Mouse (Mus musculus): Measurements from ENCODE around the gene Hfe2.

Hfe2 gene

DNA sequence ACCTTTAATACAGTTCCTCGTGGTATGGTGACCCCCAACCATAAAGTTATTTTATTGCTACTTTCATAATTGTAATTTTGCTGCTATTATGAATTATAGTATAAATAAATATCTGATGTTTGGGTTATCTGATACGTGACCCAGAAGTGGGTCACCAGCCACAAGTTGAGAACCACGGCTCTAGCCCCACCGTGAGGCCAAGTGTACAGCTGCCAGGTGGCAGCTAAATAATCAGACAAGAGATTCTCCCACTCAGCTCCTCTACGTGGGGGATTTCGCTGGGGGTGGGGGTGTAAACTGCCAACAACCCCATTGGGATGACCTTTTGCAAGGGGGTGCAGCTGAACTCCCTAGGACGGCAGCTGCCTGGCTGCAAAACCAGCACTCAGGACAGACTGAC is 7.1 kb downstream of the Hfe2 start:
- no peak for DNase-seq

DNA sequence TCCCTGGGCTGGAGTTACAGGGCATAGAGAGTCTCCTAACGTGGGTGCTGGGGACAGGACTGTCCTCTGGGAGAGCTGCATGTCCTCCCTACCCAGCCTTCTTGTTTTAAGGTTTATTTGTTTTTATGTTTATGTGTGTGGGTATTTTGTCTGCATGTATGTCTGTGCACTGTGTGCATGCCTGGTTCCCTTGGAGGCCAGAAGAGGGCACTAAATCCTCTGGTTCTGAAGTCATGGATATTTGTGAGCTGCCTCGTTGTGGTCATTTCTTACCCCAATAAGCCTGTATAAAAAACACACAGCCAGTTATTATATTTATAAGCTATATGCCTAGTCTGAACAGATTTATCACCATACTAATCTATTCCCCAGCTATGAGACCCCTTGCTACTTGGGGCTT is 9.3 kb downstream of the Hfe2 start:
- DNase-seq: no peak

DNA sequence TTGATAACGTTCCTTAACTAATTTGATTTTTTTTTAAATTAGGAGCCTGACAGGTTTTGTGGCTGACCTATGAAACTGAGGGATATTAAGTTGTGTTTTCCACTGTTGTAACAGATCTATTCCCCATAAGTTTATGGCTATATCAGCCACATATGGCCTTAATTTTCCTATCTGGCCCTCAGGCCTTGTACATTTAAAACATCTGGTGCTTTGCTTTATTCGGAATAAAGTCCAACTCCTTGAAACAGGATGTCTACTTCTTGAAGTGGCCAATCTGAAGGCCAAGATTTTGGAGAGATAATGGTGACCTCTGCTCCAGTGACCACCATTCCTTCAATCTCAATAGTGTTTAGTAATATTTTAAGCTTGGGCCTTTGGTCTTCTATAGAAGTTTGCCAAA is 14.3 kb downstream of the Hfe2 start:
- no peak for DNase-seq

DNA sequence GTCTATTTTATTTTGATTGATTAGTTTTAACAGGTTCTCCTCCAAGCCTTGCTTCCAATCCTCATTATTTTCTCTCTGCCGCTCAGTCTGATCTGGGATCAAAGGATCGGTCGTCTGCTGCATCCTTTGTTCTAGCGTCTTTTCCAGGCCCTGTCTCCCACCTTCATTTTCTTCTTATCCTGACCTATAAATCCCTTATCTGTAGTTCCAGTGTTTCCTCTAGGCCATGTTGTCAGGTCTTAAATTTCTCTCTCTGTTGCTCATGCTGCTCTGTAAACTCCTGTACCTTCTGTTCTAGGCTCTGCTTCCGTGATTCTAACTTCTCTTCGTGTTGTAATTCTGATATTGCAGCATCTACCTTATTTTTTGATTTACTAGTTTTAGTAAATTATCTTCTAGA is 15.8 kb downstream of the Hfe2 start:
- DNase-seq: no peak

DNA sequence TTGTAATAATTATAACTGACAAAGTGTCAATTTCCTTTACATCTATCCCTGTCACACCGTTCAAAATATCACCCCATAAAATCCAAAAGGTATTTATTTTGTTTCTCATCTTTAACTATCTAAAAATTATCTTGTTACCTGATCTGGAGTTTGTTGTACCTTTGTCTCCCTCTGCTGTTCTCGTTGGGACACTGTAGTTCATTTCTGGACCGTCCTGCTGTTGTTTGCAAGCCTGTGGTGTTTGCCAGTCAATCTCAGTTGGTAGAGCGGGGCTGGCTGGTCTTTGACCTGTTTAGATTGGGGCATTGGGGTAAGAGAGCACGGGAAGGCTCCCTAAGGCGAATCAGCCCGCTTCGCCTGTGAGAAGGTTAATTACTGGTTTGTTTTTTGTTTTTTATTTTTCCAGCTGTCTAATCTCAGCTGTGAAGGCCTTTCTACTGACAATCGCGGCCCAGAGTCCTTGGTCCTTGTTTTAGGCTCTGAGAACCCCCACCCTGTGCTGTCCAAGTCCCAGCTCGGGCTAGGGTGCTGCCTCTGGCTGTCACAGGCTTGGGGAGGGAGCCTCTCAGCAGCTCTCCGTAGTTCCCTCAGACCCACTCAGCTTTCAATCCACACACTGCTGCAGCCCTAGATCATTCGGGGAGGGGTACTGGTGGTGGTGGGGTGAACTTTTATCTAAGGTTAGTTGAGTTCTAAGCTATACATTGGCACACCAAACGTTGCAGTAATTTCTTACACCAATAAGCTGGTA is 16.5 kb downstream of the Hfe2 start:
- no peak for DNase-seq

DNA sequence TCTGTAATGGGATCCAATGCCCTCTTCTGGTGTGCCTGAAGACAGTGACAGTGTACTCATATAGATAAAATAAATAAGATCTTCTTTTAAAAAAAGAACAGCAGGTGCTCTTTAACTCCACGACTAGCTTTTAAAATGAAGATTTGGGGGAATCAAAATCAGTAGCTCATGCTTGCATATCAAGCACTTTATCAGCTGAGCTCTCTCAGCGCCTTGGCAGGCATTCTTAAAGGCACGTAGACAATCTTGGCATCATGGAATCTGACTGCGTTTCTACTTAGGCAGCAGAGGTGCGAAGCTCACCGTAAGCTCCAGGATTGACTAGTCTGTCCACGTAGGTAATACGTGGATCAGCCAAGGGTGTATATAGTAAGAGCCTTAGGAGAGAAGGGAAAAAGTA is 17.6 kb downstream of the Hfe2 start:
- DNase-seq: no peak

DNA sequence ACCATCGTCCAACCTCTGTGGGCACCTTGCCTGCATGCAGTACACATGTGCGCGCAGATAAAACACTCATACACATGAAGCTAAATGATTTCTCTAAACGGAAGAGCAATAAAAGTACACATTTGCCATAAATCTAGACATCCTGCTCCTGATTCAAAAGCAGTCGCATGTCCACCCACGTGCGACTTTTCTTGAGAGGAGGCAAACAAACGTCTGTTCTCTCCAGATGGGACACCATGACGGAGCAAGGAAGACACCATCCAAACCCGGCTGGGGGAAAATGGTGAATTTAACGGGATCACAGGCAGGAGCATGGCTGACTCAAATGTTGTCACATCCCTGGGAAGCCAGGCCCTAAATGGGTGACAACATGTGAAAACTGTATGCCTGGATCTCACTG is 18.4 kb downstream of the Hfe2 start:
- no peak for DNase-seq

DNA sequence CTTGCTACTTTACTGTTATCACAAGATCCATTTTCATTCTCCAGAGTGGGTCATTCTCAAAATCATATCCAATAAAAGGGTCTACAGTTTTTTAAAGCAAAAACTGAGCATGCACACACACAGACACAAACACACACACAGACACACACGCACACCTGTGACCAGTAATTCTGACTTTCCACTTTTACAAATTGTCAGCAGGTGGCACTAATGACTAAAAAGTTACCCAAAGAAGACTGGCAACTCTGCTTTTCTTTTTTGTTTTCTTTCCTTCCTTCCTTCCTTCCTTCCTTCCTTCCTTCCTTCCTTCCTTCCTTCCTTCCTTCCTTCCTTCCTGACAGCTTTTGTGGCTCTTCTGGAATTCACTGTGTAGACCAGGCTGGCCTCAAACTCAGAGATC is 20.6 kb downstream of the Hfe2 start:
- DNase-seq: no peak

DNA sequence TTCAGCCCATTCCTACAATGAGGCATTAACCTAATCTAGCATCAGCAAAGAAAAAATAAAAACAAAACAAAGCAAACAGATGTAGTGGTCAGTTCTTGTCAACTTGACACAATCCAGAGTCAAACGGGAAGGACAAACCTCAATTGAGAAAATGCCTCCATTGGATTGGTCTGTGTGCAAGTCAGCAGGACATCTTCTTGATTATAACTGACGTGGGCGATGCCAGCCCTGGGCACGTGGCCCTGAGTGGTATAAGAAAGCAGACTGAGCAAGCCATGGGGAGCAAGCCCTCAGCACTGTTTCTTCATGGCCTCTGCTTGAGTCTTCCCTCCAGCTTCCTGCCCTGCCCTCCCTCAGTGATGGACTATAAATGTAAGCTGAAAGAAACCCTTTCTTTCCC is 21.9 kb downstream of the Hfe2 start:
- DNase-seq: no peak

DNA sequence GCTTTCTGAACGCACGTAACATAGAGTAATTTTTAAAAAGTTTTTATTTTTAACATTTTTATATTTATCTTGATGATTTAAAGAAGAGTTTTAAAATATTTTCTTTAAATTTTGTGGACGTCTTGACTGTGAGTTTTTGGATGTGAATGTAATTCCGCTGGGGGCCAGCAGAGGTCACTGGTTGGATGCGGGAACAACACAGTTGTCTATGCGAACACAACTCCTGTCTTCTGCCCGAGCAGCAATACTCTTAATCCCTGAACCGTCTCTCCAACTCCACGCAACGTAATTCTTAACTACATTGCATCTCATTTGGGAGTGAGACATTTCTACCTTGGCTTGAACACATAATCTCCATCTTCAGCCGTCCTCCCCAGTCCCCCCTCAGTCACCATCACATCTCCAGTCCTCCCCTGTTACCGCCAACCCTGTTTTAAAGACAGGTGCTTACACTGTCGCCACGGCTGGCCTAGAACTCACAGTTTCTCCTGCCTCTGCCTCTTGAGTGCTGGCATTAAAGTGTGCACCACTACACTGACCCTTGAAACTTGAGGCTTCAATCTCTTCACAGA is 22.5 kb downstream of the Hfe2 start:
- peak; percentile 89 for DNase-seq

DNA sequence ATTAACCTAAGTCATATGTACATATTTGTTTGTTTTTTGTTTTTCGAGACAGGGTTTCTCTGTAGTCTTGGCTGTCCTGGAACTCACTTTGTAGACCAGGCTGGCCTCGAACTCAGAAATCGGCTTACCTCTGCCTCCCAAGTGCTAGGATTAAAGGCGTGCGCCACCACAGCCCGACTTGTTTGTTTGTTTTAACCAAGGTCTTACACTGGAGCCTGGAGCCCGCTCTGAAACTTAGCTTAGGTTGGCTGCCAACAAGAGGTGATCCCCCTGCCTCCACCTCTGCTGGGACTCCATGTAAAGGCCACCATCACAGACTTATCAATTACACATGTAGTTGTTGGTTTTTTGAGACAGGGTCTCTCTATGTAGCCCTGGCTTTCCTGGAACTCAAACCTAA is 23.9 kb downstream of the Hfe2 start:
- DNase-seq: no peak

DNA sequence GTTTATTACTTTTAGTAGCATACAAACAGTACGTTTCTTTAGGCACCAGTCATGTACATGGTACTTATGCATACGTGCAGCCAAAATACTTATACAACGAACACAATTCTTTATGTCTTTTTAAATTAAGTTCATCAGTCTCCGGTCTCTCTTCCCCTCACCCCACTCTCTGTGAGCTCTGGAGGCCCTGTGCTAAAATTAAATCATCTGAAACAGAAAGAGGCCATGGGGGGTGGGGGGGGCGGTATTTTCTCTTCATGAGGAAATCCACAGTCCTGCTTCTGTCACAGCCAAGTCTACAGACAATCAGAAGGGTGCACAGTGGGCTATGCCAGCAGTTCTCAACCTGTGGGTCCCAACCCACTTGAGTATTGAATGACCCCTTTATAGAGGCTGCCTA is 24.4 kb downstream of the Hfe2 start:
- DNase-seq: no peak

DNA sequence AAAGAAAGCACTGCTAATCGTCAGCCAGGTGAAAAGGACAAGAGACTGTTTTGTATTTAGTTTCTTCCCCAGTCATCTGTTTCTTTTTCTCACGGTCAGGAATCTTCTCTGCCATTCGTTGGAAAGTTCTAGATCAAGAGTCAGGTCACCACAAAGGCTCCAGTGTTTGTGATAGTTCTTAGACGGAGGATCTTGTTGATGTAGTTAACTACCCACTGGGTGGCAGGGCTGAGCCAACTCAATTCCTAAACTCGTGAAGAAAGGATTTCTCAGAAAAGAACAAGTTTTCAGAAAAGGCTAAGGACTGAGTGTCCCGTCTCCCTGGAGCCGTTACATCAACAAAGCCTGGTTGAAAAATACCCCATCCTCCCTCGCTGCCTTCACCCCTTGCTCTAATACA is 26.2 kb downstream of the Hfe2 start:
- DNase-seq: peak; percentile 77

DNA sequence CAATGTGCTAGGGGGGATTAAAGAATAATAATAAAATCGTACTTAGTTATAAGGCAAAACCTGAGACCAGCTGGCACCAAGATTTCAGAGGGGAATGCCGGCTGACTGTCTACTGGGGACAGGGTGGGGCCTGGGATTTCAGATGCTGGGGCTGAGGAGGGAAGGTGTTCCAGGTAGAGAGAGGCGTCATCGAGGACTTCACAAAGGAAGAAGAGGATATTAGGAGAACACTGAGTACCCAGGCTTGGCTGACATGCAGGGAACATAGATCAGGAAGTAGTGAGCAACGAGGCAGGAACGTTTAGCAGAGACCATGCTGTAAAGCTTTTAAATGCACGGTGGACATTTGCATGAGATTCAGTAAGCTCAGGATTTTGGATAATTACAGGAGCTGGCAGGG is 26.9 kb downstream of the Hfe2 start:
- DNase-seq: no peak

DNA sequence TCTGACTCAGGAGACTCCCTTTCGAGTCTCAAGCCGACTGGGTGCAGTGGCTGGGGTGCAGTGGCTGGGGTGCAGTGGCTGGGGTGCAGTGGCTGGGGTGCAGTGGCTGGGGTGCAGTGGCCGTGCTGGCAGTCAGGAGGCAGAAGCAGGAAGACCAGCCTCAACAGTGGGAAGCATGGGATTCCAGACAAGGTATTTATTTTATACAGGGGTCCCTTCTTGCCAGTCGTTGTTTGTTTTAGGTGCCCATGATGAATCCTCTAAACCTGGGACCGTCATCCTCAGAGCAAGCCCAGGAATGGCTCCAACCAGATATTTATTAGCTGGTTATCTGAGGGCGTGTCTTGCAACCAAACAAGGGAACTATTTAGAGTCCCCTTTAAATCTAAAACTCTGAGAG is 28.6 kb downstream of the Hfe2 start:
- DNase-seq: no peak

DNA sequence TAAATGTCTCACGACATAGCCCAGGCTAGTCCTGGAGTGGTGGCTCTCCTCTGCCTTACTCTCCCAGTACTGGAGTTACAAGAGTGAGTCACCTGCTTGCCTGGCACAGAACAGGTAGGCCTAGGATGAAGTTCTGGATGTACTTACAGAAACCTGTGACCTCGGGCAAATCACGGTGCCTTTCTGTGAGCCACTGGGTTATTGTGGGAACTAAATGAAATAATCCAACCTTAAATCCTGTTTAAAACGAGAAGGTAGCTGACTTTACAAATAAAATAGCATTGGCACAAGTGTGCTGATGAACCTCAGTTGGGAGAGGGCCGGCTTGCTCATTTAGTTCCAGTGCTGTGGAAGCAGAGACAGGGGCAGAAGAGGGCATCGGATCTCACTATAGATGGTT is 29.3 kb downstream of the Hfe2 start:
- DNase-seq: no peak

DNA sequence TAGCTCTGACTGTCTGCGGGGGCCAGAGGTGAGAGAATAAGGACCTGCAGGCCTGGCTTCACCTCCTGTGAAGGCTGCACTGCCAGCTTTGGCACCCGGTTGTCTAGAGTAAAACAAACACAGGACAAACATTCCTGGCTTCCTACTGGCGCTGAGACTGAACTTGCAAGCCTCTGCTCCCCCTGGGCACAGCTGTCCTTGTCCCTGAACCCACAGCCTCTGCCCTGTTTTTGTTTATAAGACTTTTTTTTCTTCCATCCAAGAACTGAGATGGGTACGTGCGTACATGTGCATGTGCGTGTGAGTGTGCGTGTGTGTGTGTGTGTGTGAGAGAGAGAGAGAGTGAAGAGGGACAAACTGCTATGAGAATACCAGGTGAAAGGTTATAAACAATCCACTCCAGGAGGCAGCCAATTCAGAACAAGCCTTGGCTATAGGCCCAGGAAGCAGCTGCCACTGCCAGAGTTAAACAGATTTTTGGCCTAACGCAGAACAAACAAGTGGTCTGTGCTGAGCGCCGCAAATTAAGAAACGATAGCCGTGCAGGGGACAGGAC is 30.1 kb downstream of the Hfe2 start:
- peak; percentile 57 for DNase-seq

DNA sequence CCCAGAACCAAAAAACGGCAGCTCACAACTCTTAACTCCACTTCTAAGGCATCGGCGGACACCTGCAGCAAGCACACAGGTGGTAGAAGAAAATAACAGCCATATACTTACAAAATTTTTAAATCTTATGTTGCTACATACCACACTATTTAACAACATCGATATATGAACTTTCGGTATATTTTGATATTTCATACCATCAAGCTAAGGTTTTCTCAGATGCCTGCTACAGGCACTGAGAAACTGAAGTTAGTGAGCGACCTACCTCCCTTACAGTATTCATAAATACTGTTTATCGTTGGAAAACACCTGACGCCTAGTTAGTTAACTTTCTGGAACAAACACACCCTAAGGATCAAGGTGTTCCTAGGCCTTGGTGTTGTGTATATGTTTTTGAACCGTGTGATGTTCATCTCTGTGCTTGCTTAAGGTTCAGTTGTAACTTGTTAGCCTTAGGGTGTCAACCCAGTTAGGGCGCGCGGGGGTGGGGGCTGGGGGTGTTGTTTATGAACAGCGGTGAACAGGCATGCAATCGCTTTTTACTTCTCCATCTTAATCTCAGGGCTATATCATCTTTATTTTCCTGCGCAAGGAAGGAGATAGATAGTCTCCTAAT is 31.1 kb downstream of the Hfe2 start:
- no peak for DNase-seq

DNA sequence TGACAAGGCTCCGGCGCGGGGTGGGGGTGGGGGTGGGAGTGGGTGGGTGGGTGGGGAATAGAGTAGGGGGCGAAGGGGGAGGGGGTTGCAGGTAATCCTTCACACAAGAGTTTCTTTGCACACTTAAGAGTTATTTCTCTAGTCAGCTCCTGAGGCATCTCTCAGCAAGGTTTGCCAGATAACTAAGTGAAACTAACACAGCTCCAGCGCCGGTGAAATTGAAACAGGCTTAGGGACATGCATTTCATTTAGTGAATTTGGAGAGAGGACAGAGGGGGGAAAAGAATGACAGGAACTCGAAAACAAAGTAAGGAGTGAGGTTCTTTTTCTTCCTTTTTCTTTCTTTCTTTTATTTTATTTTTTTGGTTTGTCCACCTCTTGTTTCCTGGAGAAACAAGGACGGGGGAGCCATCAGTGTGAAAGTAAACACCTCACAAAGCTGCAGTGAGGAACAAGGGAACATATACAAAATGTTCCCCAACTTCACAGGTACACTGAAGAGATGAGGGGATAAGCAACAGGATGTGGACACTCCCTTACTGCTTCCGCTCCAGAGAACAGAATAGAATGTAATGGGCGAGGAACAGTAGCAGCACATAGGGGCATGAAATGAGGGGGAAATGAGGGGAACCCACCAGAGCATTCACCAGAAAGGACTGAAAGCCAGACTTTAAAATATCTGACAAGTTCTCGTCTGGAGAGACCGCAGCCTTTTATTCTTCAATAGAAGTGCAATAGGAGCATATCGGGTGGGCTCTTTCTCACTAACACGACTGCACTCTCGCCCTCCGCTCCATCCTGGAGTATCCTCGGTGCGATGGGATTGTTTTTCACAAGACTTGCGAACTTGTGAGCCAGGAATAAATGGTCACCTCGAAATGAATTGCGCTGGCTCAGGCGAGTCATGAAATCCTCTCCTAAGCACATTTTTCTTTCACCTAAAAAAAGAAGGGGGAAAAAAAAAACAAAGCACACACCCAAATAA is 32.0 kb downstream of the Hfe2 start:
- DNase-seq: peak; percentile 50

DNA sequence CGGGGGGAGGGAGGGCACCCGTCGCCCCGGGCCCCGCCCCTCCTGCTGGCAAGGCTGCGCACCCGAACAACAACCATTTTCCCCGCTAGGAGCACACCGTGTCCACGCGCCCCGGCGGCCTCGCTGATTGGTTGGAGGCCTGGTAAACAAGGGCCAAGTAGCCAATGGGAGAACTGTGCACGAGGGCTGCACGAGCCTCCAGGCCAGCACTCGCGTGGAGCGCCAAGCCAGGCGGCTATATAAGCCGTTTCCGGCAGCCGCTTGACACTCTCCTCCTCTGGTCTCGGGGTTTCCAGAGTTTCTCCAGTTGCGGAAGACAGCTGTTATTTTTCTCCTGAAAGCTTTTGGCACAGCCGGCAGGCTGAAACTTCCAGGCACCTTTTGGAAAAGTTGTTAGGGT is 32.7 kb downstream of the Hfe2 start, which contains the start of gene Txnip:
Gene Txnip, plus strand, starts transcription at position 264 of the 400 bp plus-strand sequence.
- DNase-seq: peak; percentile 99

DNA sequence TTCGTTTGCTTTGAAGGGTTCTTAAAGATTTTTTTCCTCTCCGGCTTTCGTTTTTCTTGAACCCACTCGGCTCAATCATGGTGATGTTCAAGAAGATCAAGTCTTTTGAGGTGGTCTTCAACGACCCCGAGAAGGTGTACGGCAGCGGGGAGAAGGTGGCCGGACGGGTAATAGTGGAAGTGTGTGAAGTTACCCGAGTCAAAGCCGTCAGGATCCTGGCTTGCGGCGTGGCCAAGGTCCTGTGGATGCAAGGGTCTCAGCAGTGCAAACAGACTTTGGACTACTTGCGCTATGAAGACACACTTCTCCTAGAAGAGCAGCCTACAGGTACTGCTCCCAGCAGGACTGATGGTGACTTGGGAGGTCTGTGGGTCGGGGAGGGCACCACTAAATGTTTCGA is 33.2 kb downstream of the Hfe2 start:
- DNase-seq: peak; percentile 64

DNA sequence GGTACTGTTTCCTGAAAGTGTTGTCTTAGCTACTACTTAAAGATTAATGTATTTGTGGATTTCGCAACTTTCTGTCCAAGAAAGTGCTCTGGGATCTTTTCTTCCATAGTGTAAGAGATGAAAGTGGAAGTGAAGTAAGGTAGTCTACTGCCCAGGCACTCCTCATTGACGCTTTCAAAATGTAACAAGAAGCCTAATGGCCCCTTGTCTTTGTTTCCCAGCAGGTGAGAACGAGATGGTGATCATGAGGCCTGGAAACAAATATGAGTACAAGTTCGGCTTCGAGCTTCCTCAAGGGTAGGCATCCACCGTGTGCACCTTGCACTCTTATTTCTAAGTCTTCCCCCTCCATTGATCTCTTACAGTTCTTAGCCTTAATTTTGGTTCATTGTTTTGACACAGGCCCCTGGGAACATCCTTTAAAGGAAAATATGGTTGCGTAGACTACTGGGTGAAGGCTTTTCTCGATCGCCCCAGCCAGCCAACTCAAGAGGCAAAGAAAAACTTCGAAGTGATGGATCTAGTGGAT is 33.8 kb downstream of the Hfe2 start:
- no peak for DNase-seq
